Mouse (Mus musculus) adrenal gland, postnatal 25 days (tissue): Measurements from ENCODE around the gene Gpr179. TPM values are rescaled to one million over a fixed set of nuclear protein-coding genes. Genes with fewer than 3 reads are reported as not detected.

Experiments used
- DNase-seq: peaks from one replicate; pipeline ENCODE4 v3.0.0; 2021; ENCODE audit warnings: mixed read lengths
- total RNA-seq: library from RNA; stranded (reverse); gene quantifications from 2 replicates; pipeline ENCODE4 v1.2.3, GENCODE M21; 2021

The Gpr179 gene
- total RNA-seq, 1 experiment from 2014 or later: 4.7 TPM

- no peak for DNase-seq
Observed at GRCm38 (mm10) chr11:97285852-97286775, 65.8 kb downstream of the Gpr179 start.

DNA sequence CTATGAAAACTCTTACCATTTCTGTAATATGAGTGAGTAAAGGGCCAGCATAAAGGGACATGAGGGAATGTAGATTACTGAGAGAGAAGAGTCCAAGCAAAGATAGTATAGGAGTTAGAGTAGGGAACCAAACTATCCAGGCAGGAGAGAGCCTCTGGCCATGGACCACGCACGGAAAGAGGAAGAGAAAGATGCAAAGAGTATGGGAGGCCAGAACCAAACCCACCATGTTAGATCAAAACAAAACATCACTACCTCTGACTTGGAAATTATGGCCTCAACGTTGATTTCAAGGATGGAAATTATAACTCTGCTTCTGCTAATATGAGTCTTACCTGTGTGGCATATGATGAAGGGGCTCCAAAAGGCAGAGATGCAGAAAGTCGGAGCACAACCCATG is 67.0 kb downstream of the Gpr179 start:
- no peak for DNase-seq

GRCm38 (mm10) chr11:97282179-97282578 is 69.7 kb downstream of the Gpr179 start:
- no peak for DNase-seq

Other genes starting within 250 kb of the Gpr179 start
- gene Tbx21, start 236.7 kb downstream of the Gpr179 start, total RNA-seq: 0.39 TPM in 1 of 2 replicates, not detected in the other
- 11.1 and 12.7 TPM in 2 replicates for gene Tbkbp1, start 200.6 kb downstream of the Gpr179 start, total RNA-seq
- gene Kpnb1, start 164.2 kb downstream of the Gpr179 start, total RNA-seq: 116 and 120 TPM in 2 replicates
- gene Npepps, start 71.4 kb downstream of the Gpr179 start, total RNA-seq: 109 and 110 TPM in 2 replicates
- gene Mrpl45, start 36.4 kb downstream of the Gpr179 start, total RNA-seq: 25.9 and 31.6 TPM in 2 replicates
- gene Socs7, start 10.5 kb upstream of the Gpr179 start, total RNA-seq: 21.0 and 27.5 TPM in 2 replicates
- 29.5 and 37.8 TPM in 2 replicates for gene Arhgap23, start 63.5 kb upstream of the Gpr179 start, total RNA-seq
- not detected in 2 replicates for gene 4933428G20Rik, start 148.3 kb upstream of the Gpr179 start, total RNA-seq
- gene Srcin1, start 224.1 kb upstream of the Gpr179 start, total RNA-seq: 9.8 and 9.9 TPM in 2 replicates